Comparison of ENCODE assay signal across 9 mouse cellular contexts in the genomic region with DNA sequence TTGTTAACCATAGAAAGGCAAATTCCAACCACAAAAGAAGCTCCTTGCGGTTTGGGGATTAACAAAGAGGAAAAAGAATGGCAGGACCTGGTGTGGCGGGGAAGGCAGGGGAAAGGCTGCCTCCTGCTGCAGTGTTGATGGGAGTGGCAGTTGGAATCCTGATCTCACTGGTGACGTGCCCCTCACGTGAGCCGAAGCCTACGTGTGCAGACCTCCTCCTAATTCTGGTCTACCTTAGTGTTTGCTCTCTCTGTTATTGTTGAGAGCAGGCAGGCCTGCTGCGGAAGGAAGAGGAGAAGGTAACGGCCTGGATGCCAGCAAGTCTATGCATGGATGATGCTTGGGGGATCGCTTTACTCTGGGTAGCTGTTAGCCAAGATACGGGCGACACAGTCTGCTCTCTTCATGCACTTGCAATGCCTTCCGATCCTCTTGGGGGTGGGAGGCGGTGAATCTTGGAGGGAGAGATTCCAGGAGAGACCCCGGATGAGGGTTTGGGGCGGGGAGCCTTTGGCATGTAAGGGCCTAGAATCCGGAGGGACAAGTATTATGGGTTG. TPM values are rescaled to one million over a fixed set of nuclear protein-coding genes. Genes with fewer than 3 reads are reported as not detected.
A peak's percentile ranks its signal among the peaks of the same experiment; 100 is the strongest.
DNase-seq lines count a peak whose midpoint lies in the region; ATAC-seq and TF ChIP-seq lines count a peak whose summit lies in the region.
"Had no signal": no experiment of that assay in that cellular context is flagged by ENCODE, and none has a peak within 500 bp of the region (broad histone marks: within the 10 kb centered on the region; RNA-seq: fewer than 3 reads in every experiment).

TSS of gene Armcx1 (plus strand) at position 212 of the 557 bp plus-strand sequence.

- peak; percentile 99 for ATAC-seq in granulocyte monocyte progenitor cell, adult 5-6 weeks (replicated peaks; ENCODE audit: poor library complexity, severe bottlenecking)
- peak; percentile 81 for ATAC-seq in intestine, postnatal 0 days

- peak; percentile 43 for TF ChIP-seq CTCF in intestine, postnatal 0 days (IDR thresholded peaks at IDR 0.05; ENCODE audit: low read depth)

- H3K36me3 ChIP-seq in intestine, postnatal 0 days (ENCODE audit: control insufficient read depth, insufficient read depth) = no peaks in the 10 kb centered on the region
- H3K36me3 ChIP-seq in midbrain, embryonic 10.5 days = peaks cover 15% of the 10 kb centered on the region
- no peaks in the 10 kb centered on the region for H3K36me3 ChIP-seq in splenic B cell, adult 2 months (ENCODE audit: control insufficient read depth, insufficient read depth, low read length, poor library complexity, severe bottlenecking)

- H3K4me3 ChIP-seq in intestine, postnatal 0 days (ENCODE audit: low read depth, low read length) = peak within 1 kb of the TSS; percentile 46
- peak within 1 kb of the TSS; percentile 60 for H3K4me3 ChIP-seq in midbrain, embryonic 10.5 days

- H3K4me2 ChIP-seq in intestine, postnatal 0 days (replicated peaks; ENCODE audit: low read depth) = peak within 1 kb of the TSS; percentile 71

- intact Hi-C loops in left cerebral cortex, postnatal 36 days (cut with DNase I) = loop anchor here (2.0 to 5.0 kb wide), 2 partner anchors 69 to 106 kb away; no protein-coding TSS in a partner anchor

- H3K27me3 ChIP-seq in intestine, postnatal 0 days (replicated peaks; ENCODE audit: control insufficient read depth, insufficient read depth, low read length) = no peaks in the 10 kb centered on the region
- H3K27me3 ChIP-seq in midbrain, embryonic 10.5 days (ENCODE audit: low read depth, poor library complexity, severe bottlenecking) = peaks cover 67% of the 10 kb centered on the region
- no peaks in the 10 kb centered on the region for H3K27me3 ChIP-seq in splenic B cell, adult 2 months (ENCODE audit: control insufficient read depth, insufficient read depth, low read length, poor library complexity, severe bottlenecking)

- DNase-seq in spleen, postnatal 36 days (ENCODE audit: low spot score in 2 of 2) = peak; percentile 4
- no peak for DNase-seq in spleen, adult 18-20 months
- peak; percentile 76 for DNase-seq in embryo, embryonic 9.5 days (ENCODE audit: extremely low spot score)
- peak; percentile 55 to 71 for DNase-seq in left cerebral cortex, postnatal 36 days (ENCODE audit: low spot score in 2 of 2)
- DNase-seq in midbrain, embryonic 10.5 days (ENCODE audit: low spot score) = peak; percentile 80
- DNase-seq in splenic B cell, adult 2 months (ENCODE audit: low read depth, low spot score) = peak; percentile 6

- H3K9me3 ChIP-seq in intestine, postnatal 0 days (ENCODE audit: control insufficient read depth) = no peaks in the 10 kb centered on the region
- H3K9me3 ChIP-seq in midbrain, embryonic 10.5 days (replicated peaks) = no peaks in the 10 kb centered on the region

- H3K4me1 ChIP-seq in intestine, postnatal 0 days (replicated peaks; ENCODE audit: control insufficient read depth, insufficient read depth, low read length) = no peaks in the 10 kb centered on the region
- peaks cover 11% of the 10 kb centered on the region for H3K4me1 ChIP-seq in midbrain, embryonic 10.5 days

- peak within 1 kb of the TSS; percentile 36 for H3K27ac ChIP-seq in intestine, postnatal 0 days (ENCODE audit: low read depth, low read length)
- peak within 1 kb of the TSS; percentile 91 for H3K27ac ChIP-seq in midbrain, embryonic 10.5 days (replicated peaks)

- peak within 1 kb of the TSS; percentile 40; the same call in 1 of the 2 replicates for H3K9ac ChIP-seq in intestine, postnatal 0 days (ENCODE audit: low read depth, low read length)

- 21% methylated on average over 16 of the region's 16 CpGs for WGBS in intestine, postnatal 0 days
- 11% methylated on average over 16 of the region's 16 CpGs for WGBS in midbrain, embryonic 10.5 days

RNA-seq across cellular contexts. Expression of gene Armcx1, which starts in this region (rescaled TPM):
- total RNA-seq in granulocyte monocyte progenitor cell, adult 5-6 weeks (2014; fragmentation: Nextera tagmentation) = 5.3 and 10.4 TPM in 2 replicates
- total RNA-seq in granulocyte monocyte progenitor cell, adult 5-6 weeks (2017) = 4.8 and 11.5 TPM in 2 replicates
- polyA plus RNA-seq in intestine, postnatal 0 days (2015; fragmentation: Nextera tagmentation; extraction: Ambion mirVana) = 12.1 and 12.9 TPM in 2 replicates
- 10 to 100 TPM; 60.3 to 74.8 TPM for total RNA-seq in left cerebral cortex, postnatal 36 days (2021)
- 44.6 and 50.3 TPM in 2 replicates for polyA plus RNA-seq in midbrain, embryonic 10.5 days (2016; fragmentation: Nextera tagmentation; extraction: Ambion mirVana)
- total RNA-seq: MEL had no signal

Comparison
In these comparisons a context has a peak if more than half of its experiments do, and no peak if none do; other contexts are left out.
1. RNA of gene Armcx1 (total RNA-seq): 60.3 to 74.8 TPM in left cerebral cortex, postnatal 36 days; 4.8 to 11.5 TPM in granulocyte monocyte progenitor cell, adult 5-6 weeks; every median in the first group is over 4 times any median in the second.
2. DNase-seq: peak in spleen, postnatal 36 days (2 of 2), embryo, embryonic 9.5 days (single experiment), left cerebral cortex, postnatal 36 days (2 of 2), midbrain, embryonic 10.5 days (single experiment) and splenic B cell, adult 2 months (single experiment); none in spleen, adult 18-20 months (0 of 2).